Mouse (Mus musculus) thymus, postnatal 36 days (tissue): ENCODE data around the gene Hmgxb4.

Experiments used
- DNase-seq, 2 experiments: peaks; one replicate each; pipeline ENCODE4 v3.0.0; 2022; ENCODE audit warnings: mixed read lengths in 2 of 2

Gene Hmgxb4

GRCm38 (mm10) chr8:75074876-75075275 lies 81.7 kb downstream of the Hmgxb4 start:
- no peak for DNase-seq

GRCm38 (mm10) chr8:75078215-75078614 lies 85.1 kb downstream of the Hmgxb4 start:
- DNase-seq = no peak

GRCm38 (mm10) chr8:75078851-75079250 lies 85.7 kb downstream of the Hmgxb4 start:
- no peak for DNase-seq
